Mouse (Mus musculus): ENCODE data around the gene Vmn1r151. TPM values are rescaled to one million over a fixed set of nuclear protein-coding genes. Genes with fewer than 3 reads are reported as not detected.
"Not testable (repeated sequence)": the region's sequence is repeated elsewhere in the genome, so short reads cannot be mapped to it uniquely, and the experiment has no call there.

Gene Vmn1r151
- polyA plus RNA-seq (2012; rRNA removed): not detected in 2 replicates

DNA sequence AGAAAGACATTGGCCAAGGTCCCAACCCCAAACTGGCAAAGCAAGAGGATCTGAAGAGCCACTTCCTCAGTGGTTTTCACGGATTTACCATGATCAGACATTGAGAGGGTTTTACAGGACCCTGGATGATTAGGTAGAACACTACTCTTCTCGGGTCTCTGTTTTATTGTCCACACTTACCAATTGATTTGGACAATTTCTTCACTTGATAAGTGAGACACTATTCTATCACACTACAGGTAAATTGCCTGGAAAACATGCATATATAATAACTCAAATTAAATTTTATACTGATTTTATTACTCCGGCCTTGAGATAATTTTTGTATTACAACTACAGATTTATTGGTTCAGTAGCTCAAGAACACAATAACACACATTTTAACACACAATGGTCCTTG is at the start of gene Vmn1r151:
Gene Vmn1r151 (minus strand): TSS at position 101 of the 400 bp plus-strand sequence.
- not testable (repeated sequence) for H3K27me3 ChIP-seq (ENCODE audit: control insufficient read depth, insufficient read depth, low read length); H3K4me3 ChIP-seq (ENCODE audit: control insufficient read depth, low read depth, low read length); H3K36me3 ChIP-seq (ENCODE audit: control insufficient read depth, insufficient read depth, low read length); H3K4me1 ChIP-seq (ENCODE audit: control insufficient read depth, insufficient read depth, low read length); H3K27ac ChIP-seq (ENCODE audit: control insufficient read depth, insufficient read depth, low read depth, low read length)

DNA sequence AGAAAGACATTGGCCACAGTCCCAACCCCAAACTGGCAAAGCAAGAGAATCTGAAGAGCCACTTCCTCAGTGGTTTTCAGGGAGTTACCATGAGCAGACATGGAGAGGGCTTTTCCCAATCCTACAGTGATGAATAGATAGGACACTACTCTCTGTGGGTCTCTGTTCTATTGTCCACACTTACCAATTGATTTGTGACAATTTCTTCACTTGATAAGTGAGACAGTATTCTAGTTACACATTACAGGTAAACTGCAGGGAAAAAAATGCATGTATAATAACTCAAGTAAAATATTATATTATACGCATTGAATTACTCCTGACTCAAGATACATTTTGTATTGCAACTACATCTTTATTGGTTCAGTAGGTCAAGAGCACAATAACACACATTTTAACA is 35.3 kb upstream of the Vmn1r151 start, which contains the start of gene Gm8677:
Gene Gm8677 (minus strand): TSS at position 101 of the 400 bp plus-strand sequence.
- not testable (repeated sequence) for H3K36me3 ChIP-seq (ENCODE audit: control insufficient read depth, insufficient read depth, low read length); H3K4me3 ChIP-seq (ENCODE audit: control insufficient read depth, low read depth, low read length); H3K27me3 ChIP-seq (ENCODE audit: control insufficient read depth, insufficient read depth, low read length); H3K27ac ChIP-seq (ENCODE audit: control insufficient read depth, insufficient read depth, low read depth, low read length); H3K4me1 ChIP-seq (ENCODE audit: control insufficient read depth, insufficient read depth, low read length)

DNA sequence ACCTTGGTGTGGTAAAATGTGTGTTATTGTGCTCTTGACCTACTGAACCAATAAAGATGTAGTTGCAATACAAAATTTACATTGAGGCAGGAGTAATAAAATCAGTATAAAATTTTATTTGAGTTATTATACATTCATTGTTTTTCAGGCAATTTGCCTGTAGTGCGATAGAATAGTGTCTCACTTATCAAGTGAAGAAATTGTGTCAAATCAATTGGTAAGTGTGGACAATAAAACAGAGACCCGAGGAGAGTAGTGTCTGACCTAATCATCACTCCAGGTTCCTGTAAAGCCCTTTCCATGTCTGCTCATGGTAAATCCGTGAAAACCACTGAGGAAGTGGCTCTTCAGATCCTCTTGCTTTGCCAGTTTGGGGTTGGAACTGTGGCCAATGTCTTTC is 23.2 kb upstream of the Vmn1r151 start, which contains the start of gene Vmn1r152:
Gene Vmn1r152 (plus strand): TSS at position 301 of the 400 bp plus-strand sequence.
- not testable (repeated sequence) for H3K27ac ChIP-seq (ENCODE audit: control insufficient read depth, insufficient read depth, low read depth, low read length); H3K27me3 ChIP-seq (ENCODE audit: control insufficient read depth, insufficient read depth, low read length); H3K4me1 ChIP-seq (ENCODE audit: control insufficient read depth, insufficient read depth, low read length); H3K4me3 ChIP-seq (ENCODE audit: control insufficient read depth, low read depth, low read length); H3K36me3 ChIP-seq (ENCODE audit: control insufficient read depth, insufficient read depth, low read length)

DNA sequence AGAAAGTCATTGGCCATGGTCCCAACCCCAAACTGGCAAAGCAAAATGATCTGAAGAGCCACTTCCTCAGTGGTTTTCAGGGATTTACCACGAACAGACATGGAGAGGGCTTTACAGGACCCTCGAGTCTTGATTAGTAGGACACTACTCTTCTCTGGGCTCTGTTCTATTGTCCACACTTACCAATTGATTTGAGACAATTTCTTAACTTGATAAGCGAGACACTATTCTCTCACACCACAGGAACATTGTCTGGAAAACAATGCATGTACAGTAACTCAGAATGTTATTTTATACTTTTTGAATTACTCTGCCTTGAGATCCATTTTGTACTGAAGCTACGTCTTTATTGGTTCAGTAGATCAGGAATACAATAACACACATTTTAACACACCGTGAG is 35.5 kb downstream of the Vmn1r151 start, which contains the start of gene Gm10665:
Gene Gm10665 (minus strand): TSS at position 101 of the 400 bp plus-strand sequence.
- H3K36me3 ChIP-seq (ENCODE audit: control insufficient read depth, insufficient read depth, low read length); H3K4me3 ChIP-seq (ENCODE audit: control insufficient read depth, low read depth, low read length): not testable (repeated sequence)

More for the DNA sequence above, 35.5 kb downstream of the Vmn1r151 start, which contains the start of gene Gm10665:
- not testable (repeated sequence) for H3K27ac ChIP-seq (ENCODE audit: control insufficient read depth, insufficient read depth, low read depth, low read length); H3K27me3 ChIP-seq (ENCODE audit: control insufficient read depth, insufficient read depth, low read length); H3K4me1 ChIP-seq (ENCODE audit: control insufficient read depth, insufficient read depth, low read length)

Other genes starting within 250 kb of the Vmn1r151 start
- gene Gm4187, start 170.0 kb downstream of the Vmn1r151 start, polyA plus RNA-seq (2012; rRNA removed): not detected in 2 replicates
- gene Gm8660, start 128.6 kb downstream of the Vmn1r151 start, polyA plus RNA-seq (2012; rRNA removed): not detected in 2 replicates
- gene Vmn1r148, start 86.1 kb downstream of the Vmn1r151 start, polyA plus RNA-seq (2012; rRNA removed): not detected in 2 replicates
- not detected in 2 replicates for gene Vmn1r149, start 61.4 kb downstream of the Vmn1r151 start, polyA plus RNA-seq (2012; rRNA removed)
- not detected in 2 replicates for gene Gm10665, start 35.6 kb downstream of the Vmn1r151 start, polyA plus RNA-seq (2012; rRNA removed)
- not detected in 2 replicates for gene Vmn1r152, start 23.3 kb upstream of the Vmn1r151 start, polyA plus RNA-seq (2012; rRNA removed)
- gene Gm8677, start 35.2 kb upstream of the Vmn1r151 start, polyA plus RNA-seq (2012; rRNA removed): not detected in 2 replicates
- gene Gm4201, start 65.7 kb upstream of the Vmn1r151 start, polyA plus RNA-seq (2012; rRNA removed): not detected in 2 replicates
- gene Gm4565, start 88.4 kb upstream of the Vmn1r151 start, polyA plus RNA-seq (2012; rRNA removed): 0.48 and 0.54 TPM in 2 replicates
- gene Vmn1r155, start 158.3 kb upstream of the Vmn1r151 start, polyA plus RNA-seq (2012; rRNA removed): not detected in 2 replicates
- gene Gm8693, start 192.6 kb upstream of the Vmn1r151 start, polyA plus RNA-seq (2012; rRNA removed): not detected in 2 replicates
- not detected in 2 replicates for gene Gm4567, start 220.0 kb upstream of the Vmn1r151 start, polyA plus RNA-seq (2012; rRNA removed)